Mouse (Mus musculus) bone marrow, adult 2 months (tissue): ENCODE results near the gene Tmpo. TPM values are rescaled to one million over a fixed set of nuclear protein-coding genes. Genes with fewer than 3 reads are reported as not detected.

ENCODE experiments used
- H3K27ac ChIP-seq: fragments of 200-500 bp; 2 replicates; pipeline ENCODE4 v1.5.1; 2012; ENCODE audit warnings: low read depth, mild to moderate bottlenecking, control low read depth, inconsistent platforms, low read length; ENCODE audit not compliant: control insufficient read depth, poor library complexity, insufficient read depth
- H3K4me1 ChIP-seq: fragments of 200-500 bp; 2 replicates; pipeline ENCODE4 v1.6.1; 2011; ENCODE audit warnings: low read length; ENCODE audit not compliant: control insufficient read depth, insufficient read depth
- H3K4me3 ChIP-seq: fragments of 200-500 bp; replicated peaks from 2 replicates; pipeline ENCODE3; 2011; ENCODE audit warnings: mild to moderate bottlenecking, low read depth, low read length, control low read depth; ENCODE audit not compliant: control insufficient read depth
- CTCF ChIP-seq: fragments of 200-500 bp; IDR thresholded peaks from 2 replicates; pipeline ENCODE4 v1.5.1; 2011; ENCODE audit warnings: low read length, control low read depth; ENCODE audit not compliant: control insufficient read depth, insufficient read depth
- POLR2A ChIP-seq: fragments of 200-500 bp; IDR thresholded peaks from 2 replicates; pipeline ENCODE4 v1.6.1; 2011; ENCODE audit warnings: low read depth, mild to moderate bottlenecking, control low read depth, low read length, borderline replicate concordance; ENCODE audit not compliant: control insufficient read depth
- WGBS: fragments of 180-500 bp; shearing (Covaris S2); methylation state at CpG from one replicate; pipeline ENCODE4 v1.1.7; 2018; 5-methylcytosine and 5-hydroxymethylcytosine counted together
- polyA plus RNA-seq: library from polyadenylated mRNA; stranded (reverse); fragments of >200 nt; gene quantifications from 2 replicates; pipeline ENCODE4 v1.2.4, GENCODE M21; 2011; ENCODE audit warnings: low replicate concordance; ENCODE audit not compliant: missing spikeins, insufficient read depth, insufficient read length

Tmpo gene
- polyA plus RNA-seq = 212 and 250 TPM in 2 replicates

- peak within 1 kb of the TSS; percentile 94 for H3K27ac ChIP-seq
- peak within 1 kb of the TSS; percentile 63 for H3K4me3 ChIP-seq
- TF ChIP-seq CTCF = no peak
- TF ChIP-seq POLR2A = no peak
- H3K4me1 ChIP-seq = peaks cover 3% of the 10 kb centered on the region
- 20% methylated on average over 18 of the region's 18 CpGs for WGBS
These were observed at the start of gene Tmpo for GRCm38 (mm10) chr10:91180761-91181460. TSS of gene Tmpo (minus strand) at chr10:91181315.

GRCm38 (mm10) chr10:91230400-91230799, 49.3 kb upstream of the Tmpo start:
- 77% methylated on average over 4 of the region's 4 CpGs for WGBS
- Histone ChIP-seq H3K4me1 (peaks cover 3% of the 10 kb centered on the region), H3K4me3 (no peak overlapping the region), H3K27ac (no peak overlapping the region)
- TF ChIP-seq POLR2A (no peak), CTCF (no peak)

- TF ChIP-seq CTCF (no peak), POLR2A (no peak)
- H3K4me1 ChIP-seq = peaks cover 2% of the 10 kb centered on the region; the same call in 1 of the 2 replicates
- H3K4me3 ChIP-seq = no peak overlapping the region
- H3K27ac ChIP-seq = no peak overlapping the region
- WGBS = 42% methylated on average over 7 of the region's 7 CpGs
These were observed 48.4 kb upstream of the Tmpo start for GRCm38 (mm10) chr10:91229518-91229961.

GRCm38 (mm10) chr10:91228924-91229517, 47.9 kb upstream of the Tmpo start:
- Histone ChIP-seq H3K4me3 (no peak overlapping the region), H3K4me1 (no peaks in the 10 kb centered on the region; the same call in 1 of the 2 replicates), H3K27ac (no peak overlapping the region)
- TF ChIP-seq CTCF = no peak
- no peak for TF ChIP-seq POLR2A
- WGBS = 64% methylated on average over 6 of the region's 6 CpGs

- WGBS = 83% methylated on average over 4 of the region's 4 CpGs
- TF ChIP-seq POLR2A (no peak), CTCF (no peak)
- Histone ChIP-seq H3K4me1 (no peaks in the 10 kb centered on the region; the same call in 1 of the 2 replicates), H3K27ac (no peak overlapping the region), H3K4me3 (no peak overlapping the region)
These were observed 45.9 kb upstream of the Tmpo start for GRCm38 (mm10) chr10:91227034-91227433.

- no peak for TF ChIP-seq POLR2A
- no peak for TF ChIP-seq CTCF
- Histone ChIP-seq H3K27ac (no peak overlapping the region), H3K4me3 (no peak overlapping the region), H3K4me1 (no peaks in the 10 kb centered on the region)
- WGBS = 59% methylated on average over 9 of the region's 9 CpGs
These were observed 41.5 kb upstream of the Tmpo start for GRCm38 (mm10) chr10:91222398-91223236.

- Histone ChIP-seq H3K4me1 (peaks cover 5% of the 10 kb centered on the region; the same call in 1 of the 2 replicates), H3K27ac (peak overlapping the region; percentile 67; the same call in 1 of the 2 replicates), H3K4me3 (no peak overlapping the region)
- TF ChIP-seq CTCF (no peak), POLR2A (no peak)
- WGBS = 49% methylated on average over 11 of the region's 11 CpGs
These were observed 28.0 kb upstream of the Tmpo start for GRCm38 (mm10) chr10:91208899-91209667.

- TF ChIP-seq POLR2A = no peak
- TF ChIP-seq CTCF = no peak
- Histone ChIP-seq H3K4me3 (no peak overlapping the region), H3K27ac (peak overlapping the region; percentile 67; the same call in 1 of the 2 replicates), H3K4me1 (peaks cover 5% of the 10 kb centered on the region; the same call in 1 of the 2 replicates)
- 51% methylated on average over 9 of the region's 9 CpGs for WGBS
These were observed 27.3 kb upstream of the Tmpo start for GRCm38 (mm10) chr10:91208461-91208860.
